Mouse (Mus musculus): ENCODE data around the gene Gsx2.

DNA sequence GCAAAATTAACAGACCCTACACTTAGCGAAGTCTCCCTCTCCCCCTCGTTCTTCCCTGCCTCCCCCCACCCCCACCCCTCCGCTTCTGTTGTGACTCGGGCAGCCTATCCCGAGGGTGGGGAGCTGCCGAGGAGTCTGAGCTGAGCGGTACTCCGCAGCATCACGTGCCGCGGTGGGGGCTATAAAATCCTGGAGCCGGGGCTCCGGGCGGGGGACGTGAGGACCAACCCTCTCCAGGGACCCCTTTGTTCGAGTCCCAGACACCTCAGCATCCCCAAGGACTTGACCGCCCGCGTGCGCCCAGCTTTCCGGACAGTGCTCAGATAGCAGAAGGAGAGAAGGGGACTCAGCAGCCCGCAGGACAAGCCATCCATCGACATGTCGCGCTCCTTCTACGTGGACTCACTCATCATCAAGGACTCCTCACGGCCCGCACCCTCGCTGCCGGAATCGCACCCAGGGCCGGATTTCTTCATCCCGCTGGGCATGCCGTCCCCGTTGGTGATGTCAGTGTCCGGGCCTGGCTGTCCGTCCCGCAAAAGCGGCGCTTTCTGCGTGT lies at the start of gene Gsx2:
- TF ChIP-seq POLR2A (IDR thresholded peaks at IDR 0.05; ENCODE audit: extremely low read depth, insufficient read depth, low read length) (no peak), CTCF (IDR thresholded peaks at IDR 0.05; ENCODE audit: low read depth, low read length) (no peak)

All from liver, adult 2 months (tissue).